Comparison of ENCODE assay signal across 25 mouse cellular contexts in genomic region chr2:141715061-141715460, GRCm38 (mm10).
DNase-seq lines count a peak whose midpoint lies in the region; ATAC-seq and TF ChIP-seq lines count a peak whose summit lies in the region.
"Had no signal": no experiment of that assay in that cellular context is flagged by ENCODE, and none has a peak within 500 bp of the region (broad histone marks: within the 10 kb centered on the region; RNA-seq: fewer than 3 reads in every experiment).

No protein-coding gene starts in this region.

- no peak for TF ChIP-seq CTCF in lung, embryonic 14.5 days (IDR thresholded peaks at IDR 0.05; ENCODE audit: low read depth)
- no peak for TF ChIP-seq CTCF in lung, adult 2 months (IDR thresholded peaks at IDR 0.05; ENCODE audit: insufficient read depth, low read length)
- no peak for TF ChIP-seq CTCF in Patski (IDR thresholded peaks at IDR 0.05)

- H3K4me2 ChIP-seq in lung, embryonic 14.5 days = no peak overlapping the region
- H3K4me2 ChIP-seq in lung, embryonic 16.5 days (ENCODE audit: low read depth, low read length) = no peak overlapping the region
- H3K4me2 ChIP-seq in limb, embryonic 14.5 days (replicated peaks; ENCODE audit: low read depth, low read length, severe bottlenecking) = no peak overlapping the region
- H3K4me2 ChIP-seq: embryonic facial prominence, embryonic 13.5 days; embryonic facial prominence, embryonic 15.5 days; forebrain, embryonic 12.5 days had no signal

- peak; percentile 59 for DNase-seq in lung, embryonic 14.5 days
- DNase-seq in lung, postnatal 4 days = no peak
- no peak for DNase-seq in lung, adult 2 months
- DNase-seq in Patski (ENCODE audit: low read depth, low spot score) = peak; percentile 43
- peak; percentile 28 for DNase-seq in limb, embryonic 14.5 days (ENCODE audit: low spot score)
- DNase-seq in testis, postnatal 14 days (ENCODE audit: low spot score) = no peak
- DNase-seq: adrenal gland, adult 2 months; adrenal gland, postnatal 10 days; adrenal gland, postnatal 25 days; cerebellum, adult 11 months; cerebellum, adult 18-20 months; cerebellum, adult 8-10 months; cerebellum, adult 9-11 months; cerebellum, postnatal 14 days; cerebellum, postnatal 36 days; embryo, embryonic 11 days had no signal

- no peak overlapping the region for H3K4me3 ChIP-seq in lung, embryonic 14.5 days (ENCODE audit: low read depth, low read length)
- no peak overlapping the region for H3K4me3 ChIP-seq in lung, embryonic 16.5 days (ENCODE audit: low read length)
- H3K4me3 ChIP-seq in lung, adult 2 months (replicated peaks; ENCODE audit: extremely low read depth, low read depth, low read length) = no peak overlapping the region
- no peak overlapping the region for H3K4me3 ChIP-seq in limb, embryonic 14.5 days (replicated peaks; ENCODE audit: low read length)
- H3K4me3 ChIP-seq: embryonic facial prominence, embryonic 13.5 days; embryonic facial prominence, embryonic 15.5 days; erythroblast, embryonic 14.5 days; forebrain, embryonic 10.5 days; forebrain, embryonic 12.5 days had no signal

- no peaks in the 10 kb centered on the region for H3K36me3 ChIP-seq in lung, embryonic 14.5 days (ENCODE audit: insufficient read depth)
- no peaks in the 10 kb centered on the region for H3K36me3 ChIP-seq in lung, embryonic 16.5 days (ENCODE audit: control insufficient read depth, insufficient read depth, low read length)
- H3K36me3 ChIP-seq in limb, embryonic 14.5 days (ENCODE audit: control insufficient read depth, insufficient read depth, low read length) = no peaks in the 10 kb centered on the region
- H3K36me3 ChIP-seq: embryonic facial prominence, embryonic 13.5 days; embryonic facial prominence, embryonic 15.5 days; forebrain, embryonic 10.5 days; forebrain, embryonic 12.5 days had no signal

- peak; percentile 41; the same call in 1 of the 2 replicates for ATAC-seq in lung, embryonic 14.5 days (ENCODE audit: insufficient read depth)
- ATAC-seq in lung, embryonic 16.5 days (ENCODE audit: low read depth) = peak; percentile 85
- ATAC-seq in Patski = peak; percentile 80
- ATAC-seq in limb, embryonic 14.5 days (ENCODE audit: low FRiP score, low read depth) = no peak
- ATAC-seq: activated CD4-positive, CD25-positive, alpha-beta regulatory T cell, adult 4 months; forebrain, embryonic 14.5 days; forebrain, embryonic 16.5 days had no signal

- CTCF ChIA-PET in Patski (lab: Charles Lee) = no interaction called here

- H3K27ac ChIP-seq in lung, embryonic 14.5 days (ENCODE audit: low read depth) = no peak overlapping the region
- peak overlapping the region; percentile 15; the same call in 1 of the 2 replicates for H3K27ac ChIP-seq in lung, embryonic 16.5 days (ENCODE audit: low read length)
- H3K27ac ChIP-seq in limb, embryonic 14.5 days (replicated peaks; ENCODE audit: low read depth, low read length) = no peak overlapping the region
- H3K27ac ChIP-seq: embryonic facial prominence, embryonic 13.5 days; embryonic facial prominence, embryonic 15.5 days; forebrain, embryonic 10.5 days; forebrain, embryonic 12.5 days had no signal

- H3K9ac ChIP-seq in lung, embryonic 14.5 days = no peak overlapping the region
- H3K9ac ChIP-seq in lung, embryonic 16.5 days (ENCODE audit: low read length) = no peak overlapping the region
- no peak overlapping the region for H3K9ac ChIP-seq in limb, embryonic 14.5 days (ENCODE audit: low read depth, low read length, severe bottlenecking)
- H3K9ac ChIP-seq: embryonic facial prominence, embryonic 13.5 days; embryonic facial prominence, embryonic 15.5 days; forebrain, embryonic 12.5 days had no signal

- no peaks in the 10 kb centered on the region for H3K9me3 ChIP-seq in lung, embryonic 14.5 days (ENCODE audit: low read depth, low read length)
- no peaks in the 10 kb centered on the region for H3K9me3 ChIP-seq in lung, embryonic 16.5 days (ENCODE audit: control insufficient read depth, low read length)
- H3K9me3 ChIP-seq in limb, embryonic 14.5 days (ENCODE audit: control insufficient read depth, low read length) = no peaks in the 10 kb centered on the region
- H3K9me3 ChIP-seq: embryonic facial prominence, embryonic 13.5 days; embryonic facial prominence, embryonic 15.5 days; forebrain, embryonic 10.5 days; forebrain, embryonic 12.5 days had no signal

- WGBS in lung, embryonic 14.5 days = 61% methylated on average over 3 of the region's 3 CpGs
- WGBS in lung, embryonic 16.5 days = 41% methylated on average over 3 of the region's 3 CpGs
- 59% methylated on average over 3 of the region's 3 CpGs for WGBS in lung, adult 2 months
- WGBS in limb, embryonic 14.5 days = 52% methylated on average over 3 of the region's 3 CpGs

- no peaks in the 10 kb centered on the region for H3K27me3 ChIP-seq in lung, embryonic 14.5 days (ENCODE audit: insufficient read depth, low read length)
- no peaks in the 10 kb centered on the region for H3K27me3 ChIP-seq in lung, embryonic 16.5 days (ENCODE audit: control insufficient read depth, insufficient read depth, low read depth, low read length)
- H3K27me3 ChIP-seq in Patski = no peaks in the 10 kb centered on the region
- H3K27me3 ChIP-seq in limb, embryonic 14.5 days (ENCODE audit: control insufficient read depth, insufficient read depth, low read length) = no peaks in the 10 kb centered on the region
- H3K27me3 ChIP-seq: embryonic facial prominence, embryonic 13.5 days; embryonic facial prominence, embryonic 15.5 days; forebrain, embryonic 12.5 days had no signal

- in situ Hi-C loops in Patski (cut with MboI; ENCODE audit: low pct_unique_long_range_greater_than_20kb) = no loop called here

- POLR2A ChIA-PET in Patski (lab: Charles Lee) = interaction anchor here (0.6 kb wide), 1 partner anchor 603 kb away, joined by 5 read pairs; no protein-coding TSS in a partner anchor

- no peaks in the 10 kb centered on the region for H3K4me1 ChIP-seq in lung, embryonic 14.5 days (ENCODE audit: insufficient read depth)
- H3K4me1 ChIP-seq in lung, embryonic 16.5 days (replicated peaks; ENCODE audit: control insufficient read depth, insufficient read depth, low read length) = peaks cover 3% of the 10 kb centered on the region; the same call in 1 of the 2 replicates
- H3K4me1 ChIP-seq in lung, adult 2 months (ENCODE audit: control insufficient read depth, insufficient read depth, low read length) = no peaks in the 10 kb centered on the region
- H3K4me1 ChIP-seq in limb, embryonic 14.5 days (ENCODE audit: control insufficient read depth, insufficient read depth, low read length) = 0 out of 2 replicates have a peak, but pooled peaks cover 4% of the 10 kb centered on the region
- H3K4me1 ChIP-seq: embryonic facial prominence, embryonic 13.5 days; embryonic facial prominence, embryonic 15.5 days had no signal

- no peak for TF ChIP-seq POLR2A in lung, adult 2 months (IDR thresholded peaks at IDR 0.05; ENCODE audit: borderline replicate concordance, extremely low read depth, low read depth, low read length)
- TF ChIP-seq POLR2A in limb, embryonic 14.5 days (IDR thresholded peaks at IDR 0.05; ENCODE audit: borderline replicate concordance, extremely low read depth, insufficient read depth, insufficient read length) = no peak

Comparison
In these comparisons a context has a peak if more than half of its experiments do, and no peak if none do; other contexts are left out.
1. DNase-seq: peak in lung, embryonic 14.5 days (single experiment), Patski (single experiment) and limb, embryonic 14.5 days (single experiment); none in lung, postnatal 4 days (0 of 2), lung, adult 2 months (single experiment) and testis, postnatal 14 days (single experiment).